Mouse (Mus musculus): Measurements from ENCODE around the gene Thap7.
A peak's percentile ranks its signal among the peaks of the same experiment; 100 is the strongest.

The Thap7 gene

GRCm38 (mm10) chr16:17486505-17486904 is 44.4 kb downstream of the Thap7 start:
- DNase-seq, result peak; percentile 49

DNA sequence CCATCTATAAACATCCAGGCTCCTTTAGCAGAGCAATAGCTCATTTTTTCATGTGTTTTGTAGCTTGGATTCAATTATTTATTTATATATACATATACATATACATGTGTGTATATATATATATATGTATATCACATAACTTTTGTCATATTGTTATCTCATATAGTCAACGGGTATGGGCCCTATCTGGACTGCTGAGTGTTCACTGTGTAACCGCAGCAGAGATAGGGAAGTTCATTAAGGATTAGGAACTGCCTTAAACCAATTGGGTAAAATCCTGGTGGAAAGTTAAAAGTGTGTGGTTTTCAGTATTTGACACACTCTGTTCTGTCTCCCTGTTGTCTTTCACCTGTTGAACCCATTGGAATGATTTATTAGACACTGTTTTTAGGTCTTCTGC is 49.5 kb downstream of the Thap7 start:
- no peak for DNase-seq

DNA sequence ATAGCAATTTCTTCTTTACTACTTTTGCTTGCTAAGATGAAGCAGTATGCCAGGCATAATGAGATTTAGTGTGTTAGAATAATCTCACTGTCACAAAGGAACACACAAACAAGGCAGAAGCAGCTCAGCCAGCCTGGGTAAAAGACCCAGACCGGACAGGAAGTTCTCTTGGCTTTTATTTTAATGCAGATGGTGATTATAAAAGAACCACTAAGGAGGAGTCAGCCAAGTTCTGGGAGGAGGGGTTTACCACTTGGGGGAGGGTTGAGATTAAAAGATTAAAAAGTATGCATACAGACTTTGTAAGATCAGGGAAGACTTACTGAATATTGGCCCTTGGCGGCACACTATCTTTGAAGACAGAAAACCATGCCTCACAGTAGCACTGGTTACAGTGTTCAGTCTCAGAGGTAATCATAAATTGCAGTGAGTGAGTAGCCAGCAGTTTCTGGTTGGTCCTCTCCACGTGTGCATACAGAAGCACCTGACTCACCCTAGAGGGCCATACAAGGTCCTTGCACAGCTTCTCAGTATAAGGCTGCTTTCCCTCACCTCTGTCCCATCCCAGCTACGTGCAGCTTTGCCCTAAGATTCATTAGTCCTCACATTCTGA is 52.5 kb downstream of the Thap7 start:
- DNase-seq, result no peak

All from kidney, adult 18-20 months (tissue).